Mouse (Mus musculus): ENCODE results near the gene Ptma.

- TF ChIP-seq POLR2A (IDR thresholded peaks at IDR 0.05; ENCODE audit: low read depth, low read length) (no peak), CTCF (IDR thresholded peaks at IDR 0.05; ENCODE audit: extremely low read depth, insufficient read length, insufficient replicate concordance, low read depth, low read length) (no peak)
Observed at GRCm38 (mm10) chr1:86486703-86487294, 39.7 kb upstream of the Ptma start.

All from small intestine, adult 2 months (tissue).